Mouse (Mus musculus) embryo, embryonic 10 days (tissue): ENCODE results near the gene Kctd6.
A peak's percentile ranks its signal among the peaks of the same experiment; 100 is the strongest.

Experiments used
- DNase-seq: peaks from one replicate; pipeline ENCODE4 v3.0.0-alpha.2; 2015; ENCODE audit warnings: low spot score

Gene Kctd6

GRCm38 (mm10) chr14:8213803-8214224, at the start of gene Kctd6:
Gene Kctd6, plus strand, starts transcription at chr14:8214140.
- peak; percentile 94 for DNase-seq

GRCm38 (mm10) chr14:8164463-8164862, 49.5 kb upstream of the Kctd6 start:
- no peak for DNase-seq

- DNase-seq: peak; percentile 98
Measured at GRCm38 (mm10) chr14:8172507-8173410, 41.2 kb upstream of the Kctd6 start, which contains the start of gene Pdhb. Gene Pdhb, minus strand, starts transcription at chr14:8173025.

GRCm38 (mm10) chr14:8173542-8174250, 40.2 kb upstream of the Kctd6 start:
- peak; percentile 46 for DNase-seq

- no peak for DNase-seq
Measured at GRCm38 (mm10) chr14:8174634-8175033, 39.3 kb upstream of the Kctd6 start.

- DNase-seq: peak; percentile 60
Measured at GRCm38 (mm10) chr14:8176251-8176650, 37.7 kb upstream of the Kctd6 start.

- no peak for DNase-seq
Measured at GRCm38 (mm10) chr14:8180371-8181035, 33.4 kb upstream of the Kctd6 start.

GRCm38 (mm10) chr14:8183330-8183729, 30.6 kb upstream of the Kctd6 start:
- DNase-seq: no peak

- no peak for DNase-seq
Measured at GRCm38 (mm10) chr14:8186278-8187045, 27.5 kb upstream of the Kctd6 start.

- no peak for DNase-seq
Measured at GRCm38 (mm10) chr14:8190556-8190955, 23.4 kb upstream of the Kctd6 start.

- DNase-seq: no peak
Measured at GRCm38 (mm10) chr14:8191331-8191965, 22.5 kb upstream of the Kctd6 start.

GRCm38 (mm10) chr14:8192727-8193126, 21.2 kb upstream of the Kctd6 start:
- DNase-seq: no peak

GRCm38 (mm10) chr14:8200769-8201168, 13.2 kb upstream of the Kctd6 start:
- no peak for DNase-seq

GRCm38 (mm10) chr14:8201715-8202114, 12.2 kb upstream of the Kctd6 start:
- DNase-seq: no peak

- no peak for DNase-seq
Measured at GRCm38 (mm10) chr14:8206179-8206910, 7.6 kb upstream of the Kctd6 start.

GRCm38 (mm10) chr14:8207105-8207504, 6.8 kb upstream of the Kctd6 start:
- DNase-seq: peak; percentile 47

GRCm38 (mm10) chr14:8207543-8207942, 6.4 kb upstream of the Kctd6 start:
- DNase-seq: no peak

- DNase-seq: no peak
Measured at GRCm38 (mm10) chr14:8208876-8209275, 5.1 kb upstream of the Kctd6 start.

- DNase-seq: no peak
Measured at GRCm38 (mm10) chr14:8209896-8210295, 4.0 kb upstream of the Kctd6 start.

GRCm38 (mm10) chr14:8212996-8213395, 944 bp upstream of the Kctd6 start:
- no peak for DNase-seq
